Mouse (Mus musculus): Measurements from ENCODE around the gene 2700097O09Rik. TPM values are rescaled to one million over a fixed set of nuclear protein-coding genes. Genes with fewer than 3 reads are reported as not detected.
A peak's percentile ranks its signal among the peaks of the same experiment; 100 is the strongest.

Gene 2700097O09Rik
- polyA plus RNA-seq, 1 experiment: 0.09 TPM

DNA sequence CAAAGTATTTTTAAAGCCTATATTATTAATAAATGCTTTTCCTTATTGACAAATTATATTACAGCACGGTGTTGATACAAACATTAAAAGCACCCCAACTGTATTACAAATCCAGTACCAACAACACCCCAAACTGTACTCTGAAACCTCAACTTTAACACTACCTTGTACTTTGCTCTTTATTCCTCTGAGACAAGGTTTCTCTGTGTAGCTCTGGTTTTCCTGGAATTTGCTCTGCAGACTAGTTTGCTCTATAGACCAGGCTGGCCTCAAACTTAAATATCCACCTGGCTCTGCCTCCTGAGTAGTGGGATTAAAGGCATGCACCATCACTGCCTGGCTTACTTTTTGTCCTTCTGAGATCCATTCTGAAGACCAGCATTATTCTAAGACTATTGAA is 17.8 kb downstream of the 2700097O09Rik start:
- Histone ChIP-seq H3K36me3 (ENCODE audit: control insufficient read depth) (peaks cover 48% of the 10 kb centered on the region), H3K4me3 (replicated peaks) (no peak overlapping the region), H3K4me1 (ENCODE audit: control insufficient read depth) (peaks cover 47% of the 10 kb centered on the region), H3K9me3 (ENCODE audit: control insufficient read depth, low read length) (no peaks in the 10 kb centered on the region), H3K27me3 (ENCODE audit: control insufficient read depth) (no peaks in the 10 kb centered on the region)
- TF ChIP-seq GATA1 (IDR thresholded peaks at IDR 0.05; ENCODE audit: low read length): no peak
- TF ChIP-seq TAL1 (IDR thresholded peaks at IDR 0.05; ENCODE audit: low read length): no peak

DNA sequence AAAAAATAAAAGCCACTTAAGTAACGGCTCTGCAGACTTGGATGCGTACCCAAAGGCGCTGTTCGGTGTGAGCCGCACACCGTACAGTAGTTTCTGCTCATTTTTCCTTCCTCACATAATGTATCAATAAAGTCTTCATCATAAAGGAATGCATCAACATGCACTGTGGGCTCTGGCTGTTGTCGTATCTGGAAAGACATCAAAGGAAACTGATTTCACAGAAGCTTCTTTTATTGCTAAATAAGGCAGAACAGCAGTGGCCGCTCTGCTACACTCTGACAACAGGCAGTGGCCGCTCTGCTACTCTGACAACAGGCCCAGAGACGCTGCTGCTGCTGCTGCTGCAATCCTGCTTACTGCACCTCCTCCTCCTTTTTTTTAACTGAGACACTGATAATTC is 18.9 kb downstream of the 2700097O09Rik start:
- Histone ChIP-seq H3K9me3 (ENCODE audit: control insufficient read depth, low read length) (no peaks in the 10 kb centered on the region), H3K36me3 (ENCODE audit: control insufficient read depth) (peaks cover 50% of the 10 kb centered on the region), H3K4me3 (replicated peaks) (no peak overlapping the region), H3K4me1 (ENCODE audit: control insufficient read depth) (peaks cover 56% of the 10 kb centered on the region), H3K27me3 (ENCODE audit: control insufficient read depth) (no peaks in the 10 kb centered on the region)
- no peak for TF ChIP-seq GATA1 (IDR thresholded peaks at IDR 0.05; ENCODE audit: low read length)
- no peak for TF ChIP-seq TAL1 (IDR thresholded peaks at IDR 0.05; ENCODE audit: low read length)

DNA sequence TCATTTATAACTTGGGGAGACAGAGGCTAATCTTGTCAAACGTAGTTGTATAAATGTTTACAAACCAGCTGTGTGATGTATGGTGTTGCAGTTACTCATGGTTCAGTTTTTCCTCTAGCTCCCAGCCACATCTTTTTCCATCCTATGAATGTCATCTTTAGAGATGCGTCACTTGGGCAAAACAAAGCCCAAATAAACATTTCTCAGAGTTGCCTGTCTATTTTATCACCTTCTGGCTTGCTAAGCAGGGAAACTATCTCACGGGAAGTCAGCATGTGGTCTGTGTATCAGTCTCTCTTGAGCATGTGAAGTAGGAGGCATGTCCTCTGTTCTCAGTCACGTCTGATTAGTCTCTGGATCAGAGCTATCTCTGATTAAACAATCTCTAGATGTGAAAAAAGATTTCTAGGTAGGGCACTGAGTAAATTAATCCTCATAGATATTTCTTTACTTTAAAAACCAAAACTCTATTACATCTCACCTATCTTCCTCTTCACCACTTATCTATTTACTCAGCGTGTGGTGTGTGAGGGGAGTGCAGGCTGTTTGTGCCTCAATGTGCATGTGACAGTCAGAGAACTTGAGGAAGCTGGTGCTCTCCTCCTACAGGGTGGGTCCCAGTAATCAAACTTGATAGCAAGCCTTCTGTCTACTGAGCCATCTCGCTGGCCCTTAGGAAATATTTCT is 19.6 kb downstream of the 2700097O09Rik start:
- TF ChIP-seq TAL1 (IDR thresholded peaks at IDR 0.05; ENCODE audit: low read length) (no peak), GATA1 (IDR thresholded peaks at IDR 0.05; ENCODE audit: low read length) (no peak)
- peaks cover 51% of the 10 kb centered on the region for H3K36me3 ChIP-seq (ENCODE audit: control insufficient read depth)
- no peaks in the 10 kb centered on the region for H3K9me3 ChIP-seq (ENCODE audit: control insufficient read depth, low read length)
- no peak overlapping the region for H3K4me3 ChIP-seq (replicated peaks)
- H3K4me1 ChIP-seq (ENCODE audit: control insufficient read depth): peaks cover 61% of the 10 kb centered on the region
- H3K27me3 ChIP-seq (ENCODE audit: control insufficient read depth): no peaks in the 10 kb centered on the region

DNA sequence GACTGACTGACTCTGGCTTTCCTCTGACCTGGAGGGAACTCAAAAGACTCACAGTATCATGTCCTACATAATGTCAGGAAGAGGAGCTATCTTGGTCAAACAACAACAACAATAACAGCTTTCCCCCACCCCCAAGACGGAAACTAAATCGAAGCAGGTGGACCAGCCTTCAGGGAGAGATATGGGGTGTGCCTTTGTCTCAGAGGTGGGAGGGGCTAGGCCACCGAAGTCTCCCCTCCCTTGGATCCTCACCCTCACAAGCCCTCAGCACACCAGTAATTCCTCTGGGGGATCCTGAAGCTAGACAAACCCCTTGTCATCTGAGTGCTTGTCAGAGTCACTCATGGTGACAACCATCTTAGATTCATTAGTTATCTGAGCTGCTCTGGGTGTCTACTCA is 20.1 kb downstream of the 2700097O09Rik start:
- Histone ChIP-seq H3K9me3 (ENCODE audit: control insufficient read depth, low read length) (no peaks in the 10 kb centered on the region), H3K27me3 (ENCODE audit: control insufficient read depth) (no peaks in the 10 kb centered on the region), H3K4me1 (ENCODE audit: control insufficient read depth) (peaks cover 65% of the 10 kb centered on the region), H3K36me3 (ENCODE audit: control insufficient read depth) (peaks cover 53% of the 10 kb centered on the region), H3K4me3 (replicated peaks) (no peak overlapping the region)
- TF ChIP-seq GATA1 (IDR thresholded peaks at IDR 0.05; ENCODE audit: low read length): no peak
- no peak for TF ChIP-seq TAL1 (IDR thresholded peaks at IDR 0.05; ENCODE audit: low read length)

DNA sequence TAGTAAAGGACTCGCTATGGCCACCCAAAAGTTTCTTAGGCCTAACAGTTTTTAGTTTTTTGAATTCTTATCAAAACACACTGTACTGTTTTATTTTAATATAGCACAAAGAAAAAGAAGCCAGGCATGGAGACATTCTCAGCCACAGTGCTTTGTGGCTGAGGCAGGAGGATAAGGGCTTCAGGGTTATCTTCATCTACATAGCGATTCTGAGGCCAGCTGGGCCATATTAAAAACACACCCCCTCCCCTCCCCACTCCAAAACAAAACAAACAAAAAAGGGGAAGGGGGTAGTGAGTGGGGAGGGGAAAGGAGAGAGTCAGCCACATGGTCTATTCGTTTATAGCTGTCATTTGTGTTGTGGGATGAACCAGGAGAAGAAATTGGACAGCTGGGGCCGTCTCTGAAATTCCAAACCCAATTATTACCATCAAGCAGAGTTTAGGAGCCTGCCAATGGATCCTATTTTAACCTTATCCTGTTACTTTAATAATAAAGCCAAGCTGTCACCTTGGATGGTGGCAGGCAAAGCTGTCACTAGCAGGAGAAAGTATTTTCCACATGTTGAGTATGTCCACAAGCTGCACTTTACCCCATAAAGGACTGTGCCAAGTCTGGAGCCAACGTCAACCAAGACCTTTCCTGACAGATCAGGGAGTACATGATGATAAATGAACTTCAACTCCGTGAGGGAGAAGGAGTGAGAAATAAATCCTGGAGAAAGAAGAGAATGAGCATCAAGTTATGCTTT is 20.9 kb downstream of the 2700097O09Rik start:
- Histone ChIP-seq H3K4me1 (ENCODE audit: control insufficient read depth) (peaks cover 72% of the 10 kb centered on the region), H3K4me3 (replicated peaks) (no peak overlapping the region), H3K9me3 (ENCODE audit: control insufficient read depth, low read length) (no peaks in the 10 kb centered on the region), H3K27me3 (ENCODE audit: control insufficient read depth) (no peaks in the 10 kb centered on the region), H3K36me3 (ENCODE audit: control insufficient read depth) (peaks cover 53% of the 10 kb centered on the region)
- TF ChIP-seq TAL1 (IDR thresholded peaks at IDR 0.05; ENCODE audit: low read length): no peak
- no peak for TF ChIP-seq GATA1 (IDR thresholded peaks at IDR 0.05; ENCODE audit: low read length)

DNA sequence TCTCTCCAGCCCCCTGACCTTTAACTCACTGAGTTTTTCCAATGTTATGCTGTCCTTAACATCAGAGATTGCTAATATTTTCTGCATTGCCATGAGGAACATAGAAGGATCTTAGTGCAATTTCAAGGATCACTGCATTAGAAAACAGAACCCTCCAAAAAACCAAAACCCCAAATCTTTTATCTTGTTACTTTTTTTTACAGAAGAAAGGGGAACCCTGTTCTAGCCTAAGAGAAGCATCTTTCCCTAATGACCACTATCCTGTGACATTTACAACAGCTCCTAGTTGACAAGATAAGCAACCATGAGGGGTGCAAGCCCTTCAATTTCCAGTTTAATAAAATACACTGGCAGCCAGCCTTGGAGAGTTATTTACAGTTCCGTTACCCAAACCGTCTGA is 23.2 kb downstream of the 2700097O09Rik start:
- Histone ChIP-seq H3K9me3 (ENCODE audit: control insufficient read depth, low read length) (no peaks in the 10 kb centered on the region), H3K4me1 (ENCODE audit: control insufficient read depth) (peaks cover 90% of the 10 kb centered on the region), H3K27me3 (ENCODE audit: control insufficient read depth) (no peaks in the 10 kb centered on the region), H3K36me3 (ENCODE audit: control insufficient read depth) (peaks cover 52% of the 10 kb centered on the region), H3K4me3 (replicated peaks) (no peak overlapping the region)
- TF ChIP-seq TAL1 (IDR thresholded peaks at IDR 0.05; ENCODE audit: low read length): no peak
- no peak for TF ChIP-seq GATA1 (IDR thresholded peaks at IDR 0.05; ENCODE audit: low read length)

DNA sequence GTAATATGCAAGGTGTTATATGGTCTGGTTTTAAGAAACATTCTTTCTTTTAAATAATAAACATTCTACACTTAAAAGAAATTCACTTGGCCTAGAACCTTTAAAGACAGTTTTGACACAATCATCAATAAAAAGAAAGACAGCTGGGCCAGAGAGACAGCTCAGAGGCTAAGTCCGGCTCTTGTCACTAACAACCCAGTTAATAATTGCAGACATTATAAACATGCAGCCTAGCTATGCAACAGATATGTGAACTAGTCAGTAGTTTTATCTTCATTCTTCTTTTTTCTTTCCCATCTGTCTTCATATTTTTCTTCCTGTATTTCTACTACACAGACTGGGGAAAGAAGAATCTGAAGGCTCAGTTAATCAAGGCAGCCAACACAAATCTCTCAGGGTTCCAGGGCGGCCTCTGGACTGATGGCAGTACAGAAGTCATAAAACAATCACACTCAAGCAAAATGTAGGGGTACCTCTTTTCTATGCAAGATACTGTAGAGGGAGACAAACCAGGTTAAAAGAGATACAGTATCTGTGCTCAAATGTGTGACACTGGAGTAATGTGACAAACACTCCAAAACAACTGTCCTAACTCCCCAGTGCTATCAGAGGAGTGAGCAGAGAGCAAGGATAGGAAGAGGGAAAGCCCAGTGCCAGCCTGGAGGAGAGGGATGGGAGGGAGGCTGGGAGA is 25.2 kb downstream of the 2700097O09Rik start:
- Histone ChIP-seq H3K9me3 (ENCODE audit: control insufficient read depth, low read length) (no peaks in the 10 kb centered on the region), H3K27me3 (ENCODE audit: control insufficient read depth) (no peaks in the 10 kb centered on the region), H3K36me3 (ENCODE audit: control insufficient read depth) (peaks cover 50% of the 10 kb centered on the region), H3K4me1 (ENCODE audit: control insufficient read depth) (peaks cover 90% of the 10 kb centered on the region), H3K4me3 (replicated peaks) (no peak overlapping the region)
- TF ChIP-seq TAL1 (IDR thresholded peaks at IDR 0.05; ENCODE audit: low read length): no peak
- no peak for TF ChIP-seq GATA1 (IDR thresholded peaks at IDR 0.05; ENCODE audit: low read length)

DNA sequence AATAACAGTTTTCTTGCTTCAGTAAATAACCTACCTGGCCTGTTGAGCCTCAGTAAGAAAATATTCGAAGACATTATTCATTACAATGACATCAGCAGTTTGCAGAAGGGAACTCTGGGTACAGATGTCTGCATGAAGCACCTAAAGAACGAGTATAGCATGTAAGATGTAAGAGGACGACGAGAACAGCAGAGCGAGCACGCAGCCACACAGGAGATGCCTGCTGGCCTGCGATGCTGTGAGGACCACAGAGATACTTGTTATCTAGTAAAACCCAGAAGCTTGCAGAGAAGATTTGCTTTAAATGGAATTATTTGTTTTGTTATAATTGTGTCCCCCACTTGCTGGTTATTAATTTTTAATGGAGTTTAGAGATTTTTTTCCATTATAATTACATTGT is 26.6 kb downstream of the 2700097O09Rik start:
- H3K36me3 ChIP-seq (ENCODE audit: control insufficient read depth): peaks cover 53% of the 10 kb centered on the region
- H3K4me3 ChIP-seq (replicated peaks): peak overlapping the region; percentile 43
- peaks cover 88% of the 10 kb centered on the region for H3K4me1 ChIP-seq (ENCODE audit: control insufficient read depth)
- no peaks in the 10 kb centered on the region for H3K27me3 ChIP-seq (ENCODE audit: control insufficient read depth)
- TF ChIP-seq TAL1 (IDR thresholded peaks at IDR 0.05; ENCODE audit: low read length) (peak; percentile 60; the same call in 2 of the 3 replicates), GATA1 (IDR thresholded peaks at IDR 0.05; ENCODE audit: low read length) (peak; percentile 29; the same call in 1 of the 2 replicates)
- no peaks in the 10 kb centered on the region for H3K9me3 ChIP-seq (ENCODE audit: control insufficient read depth, low read length)
